Mouse (Mus musculus): ENCODE results near the gene Olfr1269.

Gene Olfr1269

GRCm38 (mm10) chr2:90121312-90121711 is at the start of gene Olfr1269:
TSS of gene Olfr1269 (minus strand) at chr2:90121412.
- DNase-seq = no peak

- DNase-seq = no peak
These were observed 32.7 kb upstream of the Olfr1269 start for GRCm38 (mm10) chr2:90153916-90154315.

- no peak for DNase-seq
These were observed 31.8 kb upstream of the Olfr1269 start, which contains the start of gene Olfr1270 for GRCm38 (mm10) chr2:90152991-90153390. TSS of gene Olfr1270 (minus strand) at chr2:90153091.

GRCm38 (mm10) chr2:90142196-90142595 is 21.0 kb upstream of the Olfr1269 start, which contains the start of gene Olfr32:
TSS of gene Olfr32 (minus strand) at chr2:90142296.
- DNase-seq = no peak

GRCm38 (mm10) chr2:90070065-90070464 is 51.1 kb downstream of the Olfr1269 start:
- DNase-seq = no peak
